Mouse (Mus musculus) liver, embryonic 15.5 days (tissue): Measurements from ENCODE around the gene Fbln1. TPM values are rescaled to one million over a fixed set of nuclear protein-coding genes. Genes with fewer than 3 reads are reported as not detected.
A peak's percentile ranks its signal among the peaks of the same experiment; 100 is the strongest.

Source experiments
- ATAC-seq: fragments of 200-750 bp; cut with Nextera tagmentation; 2 replicates; pipeline ENCODE4 v1.8.0; 2017; ENCODE audit warnings: moderate number of reproducible peaks, mild to moderate bottlenecking, moderate library complexity; ENCODE audit not compliant: insufficient read depth
- H3K27ac ChIP-seq: fragments of 300-500 bp; sonication (generic); replicated peaks from 2 replicates; pipeline ENCODE4 v1.5.1; 2015; ENCODE audit warnings: mild to moderate bottlenecking, inconsistent platforms
- H3K27me3 ChIP-seq: fragments of 300-500 bp; sonication (generic); 2 replicates; pipeline ENCODE4 v1.6.1; 2015; ENCODE audit warnings: mild to moderate bottlenecking, inconsistent platforms
- H3K36me3 ChIP-seq: fragments of 300-500 bp; sonication (generic); replicated peaks from 2 replicates; pipeline ENCODE4 v1.6.1; 2015; ENCODE audit warnings: moderate library complexity, mild to moderate bottlenecking, inconsistent platforms
- H3K4me1 ChIP-seq: fragments of 300-500 bp; sonication (generic); replicated peaks from 2 replicates; pipeline ENCODE4 v1.6.1; 2015; ENCODE audit warnings: inconsistent platforms
- H3K4me2 ChIP-seq: fragments of 300-500 bp; sonication (generic); 2 replicates; pipeline ENCODE4 v1.6.1; 2015; ENCODE audit warnings: moderate library complexity, mild to moderate bottlenecking, inconsistent platforms
- H3K4me3 ChIP-seq: fragments of 300-500 bp; sonication (generic); replicated peaks from 2 replicates; pipeline ENCODE4 v1.5.1; 2015; ENCODE audit warnings: mild to moderate bottlenecking, inconsistent platforms
- H3K9ac ChIP-seq: fragments of 300-500 bp; sonication (generic); 2 replicates; pipeline ENCODE4 v1.6.1; 2015; ENCODE audit warnings: moderate library complexity, mild to moderate bottlenecking, inconsistent platforms
- H3K9me3 ChIP-seq: fragments of 300-500 bp; sonication (generic); replicated peaks from 2 replicates; pipeline ENCODE4 v1.6.1; 2016; ENCODE audit warnings: inconsistent platforms
- WGBS: fragments of 180-500 bp; shearing (Covaris S2); methylation state at CpG from one replicate; pipeline ENCODE4 v1.1.7; 2015; ENCODE audit warnings: mixed read lengths; ENCODE audit not compliant: insufficient replicate concordance; 5-methylcytosine and 5-hydroxymethylcytosine counted together
- polyA plus RNA-seq: library from polyadenylated mRNA; unstranded; fragments of >200 nt; fragmentation: Nextera tagmentation; extraction: Ambion mirVana; gene quantifications from 2 replicates; pipeline ENCODE4 v1.2.1, GENCODE M21; 2015

Gene Fbln1
- polyA plus RNA-seq, 1 experiment from 2014 or later, result 6.9 TPM

GRCm38 (mm10) chr15:85266729-85267434, 61.1 kb downstream of the Fbln1 start:
- no peak for ATAC-seq
- Histone ChIP-seq H3K36me3 (no peaks in the 10 kb centered on the region), H3K4me1 (no peaks in the 10 kb centered on the region), H3K4me2 (no peak overlapping the region), H3K9me3 (no peaks in the 10 kb centered on the region), H3K27ac (no peak overlapping the region), H3K9ac (no peak overlapping the region), H3K4me3 (no peak overlapping the region), H3K27me3 (no peaks in the 10 kb centered on the region)
- WGBS, result 43% methylated on average over 14 of the region's 14 CpGs

DNA sequence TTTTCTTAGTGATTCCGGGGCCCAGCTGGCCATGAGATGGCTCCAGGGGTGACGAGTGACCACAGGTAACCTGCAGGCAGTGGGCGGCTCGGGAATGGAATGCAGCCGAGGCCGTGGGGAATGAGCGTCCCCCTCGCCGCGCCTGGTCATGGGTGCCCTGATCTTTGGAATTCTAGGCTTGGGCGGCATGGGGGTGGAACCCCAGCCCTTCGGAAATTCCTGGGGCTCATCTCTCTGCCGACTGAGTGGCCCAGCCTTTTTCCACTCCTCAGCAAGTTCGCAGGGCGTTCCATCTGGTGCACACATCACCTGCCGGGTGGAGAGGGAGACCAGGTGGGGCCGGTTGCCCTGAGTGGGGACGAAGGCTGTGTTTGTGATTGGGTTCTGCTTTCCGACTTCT, 62.1 kb downstream of the Fbln1 start:
- Histone ChIP-seq H3K9ac (no peak overlapping the region), H3K4me2 (no peak overlapping the region), H3K27me3 (no peaks in the 10 kb centered on the region), H3K4me3 (no peak overlapping the region), H3K4me1 (no peaks in the 10 kb centered on the region), H3K36me3 (no peaks in the 10 kb centered on the region), H3K9me3 (no peaks in the 10 kb centered on the region), H3K27ac (no peak overlapping the region)
- 74% methylated on average over 19 of the region's 19 CpGs for WGBS
- no peak for ATAC-seq

- Histone ChIP-seq H3K27ac (no peak overlapping the region), H3K4me1 (no peaks in the 10 kb centered on the region), H3K9me3 (no peaks in the 10 kb centered on the region), H3K36me3 (no peaks in the 10 kb centered on the region), H3K4me2 (no peak overlapping the region), H3K4me3 (no peak overlapping the region), H3K9ac (no peak overlapping the region), H3K27me3 (no peaks in the 10 kb centered on the region)
- ATAC-seq, result no peak
- WGBS, result 57% methylated on average over 11 of the region's 11 CpGs
These were observed 67.2 kb downstream of the Fbln1 start for GRCm38 (mm10) chr15:85272988-85273387.

DNA sequence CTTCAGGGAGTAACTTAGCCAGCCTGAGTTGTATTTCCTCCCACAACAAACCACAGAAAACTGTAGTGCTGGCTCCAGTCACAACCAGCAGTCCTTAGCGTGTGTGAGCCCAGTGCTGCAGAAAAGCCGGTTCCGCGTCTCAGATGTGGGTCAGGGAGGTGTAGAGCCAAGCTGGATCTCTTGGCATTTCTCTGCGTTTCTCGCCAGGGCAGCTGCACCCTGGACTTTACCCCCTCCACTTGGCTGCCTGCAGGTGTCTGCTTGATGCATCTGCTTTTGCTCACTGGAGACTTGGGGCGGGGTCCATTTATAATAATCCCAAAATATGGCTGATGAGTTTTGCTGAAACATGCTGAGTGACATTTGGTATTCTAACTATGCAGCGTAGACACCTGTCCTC, 71.5 kb downstream of the Fbln1 start:
- H3K4me1 ChIP-seq, result no peaks in the 10 kb centered on the region
- H3K27me3 ChIP-seq, result no peaks in the 10 kb centered on the region
- H3K27ac ChIP-seq, result no peak overlapping the region
- no peak for ATAC-seq
- H3K36me3 ChIP-seq, result no peaks in the 10 kb centered on the region
- H3K9me3 ChIP-seq, result no peaks in the 10 kb centered on the region
- no peak overlapping the region for H3K4me2 ChIP-seq
- no peak overlapping the region for H3K4me3 ChIP-seq
- H3K9ac ChIP-seq, result no peak overlapping the region
- WGBS, result 70% methylated on average over 8 of the region's 8 CpGs

- ATAC-seq, result no peak
- Histone ChIP-seq H3K36me3 (no peaks in the 10 kb centered on the region), H3K27me3 (no peaks in the 10 kb centered on the region), H3K4me3 (no peak overlapping the region), H3K4me1 (no peaks in the 10 kb centered on the region), H3K4me2 (no peak overlapping the region), H3K9me3 (no peaks in the 10 kb centered on the region), H3K27ac (no peak overlapping the region), H3K9ac (no peak overlapping the region)
- WGBS, result 71% methylated on average over 5 of the region's 5 CpGs
These were observed 73.2 kb downstream of the Fbln1 start for GRCm38 (mm10) chr15:85278986-85279385.

- no peaks in the 10 kb centered on the region for H3K27me3 ChIP-seq
- H3K9ac ChIP-seq, result no peak overlapping the region
- no peaks in the 10 kb centered on the region for H3K4me1 ChIP-seq
- H3K4me2 ChIP-seq, result no peak overlapping the region
- no peak for ATAC-seq
- WGBS, result 49% methylated on average over 5 of the region's 5 CpGs
- H3K9me3 ChIP-seq, result no peaks in the 10 kb centered on the region
- H3K4me3 ChIP-seq, result no peak overlapping the region
- H3K36me3 ChIP-seq, result no peaks in the 10 kb centered on the region
- no peak overlapping the region for H3K27ac ChIP-seq
These were observed 76.3 kb downstream of the Fbln1 start for GRCm38 (mm10) chr15:85282021-85282420.

- Histone ChIP-seq H3K4me1 (no peaks in the 10 kb centered on the region), H3K36me3 (no peaks in the 10 kb centered on the region), H3K4me3 (no peak overlapping the region), H3K27me3 (no peaks in the 10 kb centered on the region), H3K9me3 (no peaks in the 10 kb centered on the region), H3K4me2 (no peak overlapping the region), H3K27ac (no peak overlapping the region), H3K9ac (no peak overlapping the region)
- ATAC-seq, result no peak
- WGBS, result 60% methylated on average over 6 of the region's 6 CpGs
These were observed 78.9 kb downstream of the Fbln1 start for GRCm38 (mm10) chr15:85284651-85285050.

DNA sequence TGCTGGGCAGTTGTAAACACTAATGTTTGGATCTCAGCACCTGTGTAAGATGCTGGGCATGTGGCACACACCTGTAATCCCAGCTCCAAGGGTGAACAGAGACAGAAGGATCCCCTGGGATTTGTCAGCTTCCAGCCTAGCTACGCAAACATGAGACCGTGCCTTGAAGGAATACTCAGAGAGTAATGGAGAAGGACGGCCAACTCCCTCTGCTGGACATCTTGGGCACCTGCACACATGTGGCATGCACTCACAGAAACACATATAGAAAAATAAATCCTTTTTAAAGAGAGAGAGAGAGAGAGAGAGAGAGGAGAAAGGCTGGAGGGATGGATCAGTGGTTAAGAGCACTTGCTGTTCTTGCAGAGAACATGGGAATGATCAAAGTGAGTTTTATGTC, 88.9 kb downstream of the Fbln1 start:
- Histone ChIP-seq H3K4me1 (peaks cover 9% of the 10 kb centered on the region; the same call in 1 of the 2 replicates), H3K27ac (no peak overlapping the region), H3K36me3 (no peaks in the 10 kb centered on the region), H3K9ac (no peak overlapping the region), H3K4me3 (no peak overlapping the region), H3K27me3 (no peaks in the 10 kb centered on the region), H3K4me2 (no peak overlapping the region), H3K9me3 (no peaks in the 10 kb centered on the region)
- 77% methylated on average over 3 of the region's 3 CpGs for WGBS
- no peak for ATAC-seq

DNA sequence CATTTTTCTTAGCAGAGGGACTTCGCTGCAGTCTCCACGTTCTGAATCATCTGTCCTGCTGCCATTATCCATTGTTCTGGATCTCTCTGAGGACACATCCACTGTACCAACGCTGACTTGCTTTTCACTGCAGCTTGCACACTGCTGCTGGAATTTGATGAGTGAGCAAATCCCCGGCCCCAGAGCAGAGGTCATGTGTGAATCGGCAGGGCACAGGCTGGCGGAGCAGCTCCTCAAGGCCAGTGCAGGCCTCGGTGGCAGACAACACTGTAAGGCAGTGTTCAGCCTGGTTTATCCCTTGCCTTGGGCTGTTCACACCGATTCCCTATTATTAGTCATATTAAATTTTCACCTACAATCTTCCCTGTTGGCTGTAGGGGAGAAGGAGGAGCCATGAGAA, 89.8 kb downstream of the Fbln1 start:
- WGBS, result 66% methylated on average over 8 of the region's 8 CpGs
- no peak overlapping the region for H3K4me2 ChIP-seq
- no peaks in the 10 kb centered on the region for H3K9me3 ChIP-seq
- no peaks in the 10 kb centered on the region for H3K27me3 ChIP-seq
- no peak overlapping the region for H3K9ac ChIP-seq
- peaks cover 9% of the 10 kb centered on the region; the same call in 1 of the 2 replicates for H3K4me1 ChIP-seq
- H3K36me3 ChIP-seq, result no peaks in the 10 kb centered on the region
- no peak overlapping the region for H3K27ac ChIP-seq
- H3K4me3 ChIP-seq, result no peak overlapping the region
- ATAC-seq, result no peak

DNA sequence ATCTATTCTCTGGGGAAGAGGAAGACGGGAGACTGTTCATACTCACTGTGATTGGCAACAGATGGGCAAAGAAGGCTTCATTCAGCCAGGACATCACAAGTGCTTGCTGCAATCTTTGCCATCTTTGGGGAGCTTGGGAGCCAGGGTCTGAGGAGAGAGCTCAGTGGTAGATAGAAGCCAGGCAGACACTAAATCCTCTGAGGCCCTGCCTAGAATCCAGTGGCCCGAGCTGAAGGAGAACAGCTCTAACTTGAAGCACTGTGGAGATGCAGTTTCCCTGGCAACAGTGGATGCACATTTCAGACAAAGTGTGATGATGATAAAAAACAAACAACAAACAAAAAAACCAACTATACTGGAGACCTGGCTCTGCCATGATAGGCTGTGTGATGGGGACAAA, 90.2 kb downstream of the Fbln1 start:
- no peak overlapping the region for H3K27ac ChIP-seq
- ATAC-seq, result no peak
- H3K4me3 ChIP-seq, result no peak overlapping the region
- no peaks in the 10 kb centered on the region for H3K27me3 ChIP-seq
- no peaks in the 10 kb centered on the region for H3K9me3 ChIP-seq
- no peak overlapping the region for H3K9ac ChIP-seq
- no peaks in the 10 kb centered on the region for H3K36me3 ChIP-seq
- 55% methylated on average over 2 of the region's 2 CpGs for WGBS
- no peak overlapping the region for H3K4me2 ChIP-seq
- H3K4me1 ChIP-seq, result peaks cover 9% of the 10 kb centered on the region; the same call in 1 of the 2 replicates

DNA sequence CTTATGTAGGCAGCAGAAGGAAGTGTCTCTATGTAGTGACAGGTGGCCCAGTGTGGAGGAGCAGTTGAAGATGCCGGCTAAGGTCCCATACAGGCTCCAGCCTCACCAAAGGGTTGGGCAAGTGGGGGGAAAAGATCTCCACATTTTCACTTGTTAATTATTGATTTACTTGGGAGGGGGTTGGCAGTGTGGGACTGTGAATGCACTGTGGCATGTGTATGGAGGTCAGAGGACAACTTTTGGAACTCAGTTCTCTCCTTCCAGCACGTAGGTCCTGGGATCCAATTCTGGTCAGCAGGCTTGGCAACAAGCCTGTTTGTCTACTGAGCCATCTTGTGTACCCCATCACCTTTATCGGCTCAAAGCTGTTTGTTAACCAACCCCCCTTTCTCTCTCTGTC, 90.8 kb downstream of the Fbln1 start:
- Histone ChIP-seq H3K4me2 (no peak overlapping the region), H3K27me3 (no peaks in the 10 kb centered on the region), H3K4me1 (peaks cover 9% of the 10 kb centered on the region; the same call in 1 of the 2 replicates), H3K36me3 (no peaks in the 10 kb centered on the region), H3K9me3 (no peaks in the 10 kb centered on the region), H3K4me3 (no peak overlapping the region), H3K9ac (no peak overlapping the region), H3K27ac (no peak overlapping the region)
- WGBS, result 55% methylated on average over 3 of the region's 3 CpGs
- ATAC-seq, result peak; percentile 68
